Mouse (Mus musculus) testis, adult 2 months (tissue): Measurements from ENCODE around the gene Vsir.

Source experiments
- CTCF ChIP-seq: fragments of 200-500 bp; IDR thresholded peaks from 2 replicates; pipeline ENCODE4 v1.5.1; 2012; ENCODE audit warnings: low read depth, mild to moderate bottlenecking, inconsistent platforms, low read length, moderate library complexity; ENCODE audit not compliant: control insufficient read depth, insufficient read depth, insufficient replicate concordance
- POLR2A ChIP-seq: fragments of 200-500 bp; IDR thresholded peaks from 2 replicates; pipeline ENCODE4 v1.6.1; 2012; ENCODE audit warnings: low read depth, mild to moderate bottlenecking, inconsistent platforms, low read length, moderate library complexity; ENCODE audit not compliant: control insufficient read depth

DNA sequence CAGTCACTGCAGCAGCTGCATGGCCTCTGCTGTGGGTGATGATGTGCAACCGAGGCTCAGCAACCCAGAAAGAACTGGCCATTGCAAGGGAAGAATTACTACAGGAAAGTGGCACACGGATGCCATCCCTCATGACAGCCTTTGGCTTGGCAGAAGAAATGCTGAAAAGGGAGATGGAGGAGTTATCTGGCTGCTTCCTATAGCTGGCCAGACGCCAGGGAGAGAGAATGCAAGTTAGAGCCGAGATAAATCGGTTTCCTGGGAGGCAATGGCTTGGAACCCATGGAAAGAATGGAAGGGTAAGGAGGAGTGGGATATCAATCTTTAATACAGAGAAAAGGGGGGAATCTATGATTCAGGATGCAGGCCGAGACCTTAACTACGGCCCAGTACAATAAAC, 48.3 kb downstream of the Vsir start:
- TF ChIP-seq CTCF (no peak), POLR2A (no peak)
